Mouse (Mus musculus): ENCODE results near the gene Fkbpl. TPM values are rescaled to one million over a fixed set of nuclear protein-coding genes. Genes with fewer than 3 reads are reported as not detected.

The Fkbpl gene
- total and polyA plus RNA-seq, 2 experiments from 2014 or later, result 7.1 to 12.3 TPM

- ATAC-seq (ENCODE audit: insufficient read depth, low read depth) (no peak), DNase-seq (ENCODE audit: low spot score) (no peak)
- Histone ChIP-seq H3K4me1 (ENCODE audit: control insufficient read depth, insufficient read depth) (no peaks in the 10 kb centered on the region; the same call in 1 of the 2 replicates), H3K27ac (ENCODE audit: low read depth) (peak overlapping the region; percentile 80), H3K4me2 (ENCODE audit: low read depth, low read length) (no peak overlapping the region), H3K9ac (replicated peaks; ENCODE audit: low read depth, low read length) (no peak overlapping the region), H3K9me3 (replicated peaks; ENCODE audit: control insufficient read depth, low read length) (no peaks in the 10 kb centered on the region), H3K36me3 (replicated peaks; ENCODE audit: control insufficient read depth, insufficient read depth, low read length) (no peaks in the 10 kb centered on the region), H3K4me3 (ENCODE audit: low read depth, low read length) (no peak overlapping the region), H3K27me3 (ENCODE audit: control insufficient read depth, insufficient read depth, low read length) (no peaks in the 10 kb centered on the region)
- TF ChIP-seq EP300 (IDR thresholded peaks at IDR 0.05; ENCODE audit: low read depth), result no peak
- TF ChIP-seq CTCF (IDR thresholded peaks at IDR 0.05; ENCODE audit: low read depth), result no peak
- WGBS, result 71% methylated on average over 7 of the region's 7 CpGs
These were observed 4.9 kb upstream of the Fkbpl start for GRCm38 (mm10) chr17:34639461-34640255.

- 14% methylated on average over 11 of the region's 11 CpGs for WGBS
These were observed 3.6 kb upstream of the Fkbpl start for GRCm38 (mm10) chr17:34640778-34641601.

GRCm38 (mm10) chr17:34641945-34642344 is 2.6 kb upstream of the Fkbpl start:
- Histone ChIP-seq H3K27me3 (ENCODE audit: control insufficient read depth, insufficient read depth, low read length) (no peaks in the 10 kb centered on the region), H3K4me2 (ENCODE audit: low read depth, low read length) (no peak overlapping the region), H3K27ac (ENCODE audit: low read depth) (peak overlapping the region; percentile 80; the same call in 1 of the 2 replicates), H3K9me3 (replicated peaks; ENCODE audit: control insufficient read depth, low read length) (no peaks in the 10 kb centered on the region), H3K36me3 (replicated peaks; ENCODE audit: control insufficient read depth, insufficient read depth, low read length) (no peaks in the 10 kb centered on the region), H3K4me1 (ENCODE audit: control insufficient read depth, insufficient read depth) (peaks cover 14% of the 10 kb centered on the region), H3K9ac (replicated peaks; ENCODE audit: low read depth, low read length) (no peak overlapping the region), H3K4me3 (ENCODE audit: low read depth, low read length) (no peak overlapping the region)
- 73% methylated on average over 3 of the region's 3 CpGs for WGBS
- ATAC-seq (ENCODE audit: insufficient read depth, low read depth), result no peak
- no peak for TF ChIP-seq CTCF (IDR thresholded peaks at IDR 0.05; ENCODE audit: low read depth)
- no peak for TF ChIP-seq EP300 (IDR thresholded peaks at IDR 0.05; ENCODE audit: low read depth)
- no peak for DNase-seq (ENCODE audit: low spot score)

More at GRCm38 (mm10) chr17:34640778-34641601, 3.6 kb upstream of the Fkbpl start:
- peak overlapping the region; percentile 80 for H3K27ac ChIP-seq (ENCODE audit: low read depth)
- peak; percentile 74 for DNase-seq (ENCODE audit: low spot score)
- no peaks in the 10 kb centered on the region for H3K27me3 ChIP-seq (ENCODE audit: control insufficient read depth, insufficient read depth, low read length)
- H3K4me3 ChIP-seq (ENCODE audit: low read depth, low read length), result no peak overlapping the region
- peaks cover 8% of the 10 kb centered on the region for H3K4me1 ChIP-seq (ENCODE audit: control insufficient read depth, insufficient read depth)
- H3K4me2 ChIP-seq (ENCODE audit: low read depth, low read length), result no peak overlapping the region
- no peaks in the 10 kb centered on the region for H3K36me3 ChIP-seq (replicated peaks; ENCODE audit: control insufficient read depth, insufficient read depth, low read length)
- H3K9me3 ChIP-seq (replicated peaks; ENCODE audit: control insufficient read depth, low read length), result no peaks in the 10 kb centered on the region
- H3K9ac ChIP-seq (replicated peaks; ENCODE audit: low read depth, low read length), result no peak overlapping the region
- peak; percentile 34 for TF ChIP-seq CTCF (IDR thresholded peaks at IDR 0.05; ENCODE audit: low read depth)
- no peak for TF ChIP-seq EP300 (IDR thresholded peaks at IDR 0.05; ENCODE audit: low read depth)
- peak; percentile 47 for ATAC-seq (ENCODE audit: insufficient read depth, low read depth)

- no peak overlapping the region for H3K9ac ChIP-seq (replicated peaks; ENCODE audit: low read depth, low read length)
- no peak for DNase-seq (ENCODE audit: low spot score)
- no peaks in the 10 kb centered on the region for H3K27me3 ChIP-seq (ENCODE audit: control insufficient read depth, insufficient read depth, low read length)
- TF ChIP-seq CTCF (IDR thresholded peaks at IDR 0.05; ENCODE audit: low read depth), result no peak
- TF ChIP-seq EP300 (IDR thresholded peaks at IDR 0.05; ENCODE audit: low read depth), result no peak
- H3K4me1 ChIP-seq (ENCODE audit: control insufficient read depth, insufficient read depth), result peaks cover 21% of the 10 kb centered on the region
- H3K27ac ChIP-seq (ENCODE audit: low read depth), result no peak overlapping the region
- 81% methylated on average over 4 of the region's 4 CpGs for WGBS
- H3K9me3 ChIP-seq (replicated peaks; ENCODE audit: control insufficient read depth, low read length), result no peaks in the 10 kb centered on the region
- ATAC-seq (ENCODE audit: insufficient read depth, low read depth), result no peak
- H3K4me2 ChIP-seq (ENCODE audit: low read depth, low read length), result no peak overlapping the region
- H3K4me3 ChIP-seq (ENCODE audit: low read depth, low read length), result no peak overlapping the region
- H3K36me3 ChIP-seq (replicated peaks; ENCODE audit: control insufficient read depth, insufficient read depth, low read length), result no peaks in the 10 kb centered on the region
These were observed 1.2 kb upstream of the Fkbpl start for GRCm38 (mm10) chr17:34643379-34643778.

GRCm38 (mm10) chr17:34643944-34644343 is 620 bp upstream of the Fkbpl start:
- no peak overlapping the region for H3K4me2 ChIP-seq (ENCODE audit: low read depth, low read length)
- TF ChIP-seq EP300 (IDR thresholded peaks at IDR 0.05; ENCODE audit: low read depth), result no peak
- TF ChIP-seq CTCF (IDR thresholded peaks at IDR 0.05; ENCODE audit: low read depth), result no peak

More at GRCm38 (mm10) chr17:34643944-34644343, 620 bp upstream of the Fkbpl start:
- H3K36me3 ChIP-seq (replicated peaks; ENCODE audit: control insufficient read depth, insufficient read depth, low read length), result no peaks in the 10 kb centered on the region
- DNase-seq (ENCODE audit: low spot score) (no peak), ATAC-seq (ENCODE audit: insufficient read depth, low read depth) (no peak)
- no peaks in the 10 kb centered on the region for H3K27me3 ChIP-seq (ENCODE audit: control insufficient read depth, insufficient read depth, low read length)
- no peak overlapping the region for H3K4me3 ChIP-seq (ENCODE audit: low read depth, low read length)
- WGBS, result 63% methylated on average over 10 of the region's 10 CpGs
- H3K9me3 ChIP-seq (replicated peaks; ENCODE audit: control insufficient read depth, low read length), result no peaks in the 10 kb centered on the region
- peaks cover 21% of the 10 kb centered on the region for H3K4me1 ChIP-seq (ENCODE audit: control insufficient read depth, insufficient read depth)
- H3K9ac ChIP-seq (replicated peaks; ENCODE audit: low read depth, low read length), result no peak overlapping the region
- no peak overlapping the region for H3K27ac ChIP-seq (ENCODE audit: low read depth)
